Mouse (Mus musculus) heart, adult 2 months (tissue): ENCODE measurements around the gene Panx1.

Experiments
- CTCF ChIP-seq: fragments of 200-600 bp; IDR thresholded peaks from 2 replicates; pipeline ENCODE4 v1.8.1; 2022; ENCODE audit warnings: antibody characterized with exemption, mild to moderate bottlenecking, moderate library complexity
- EP300 ChIP-seq: fragments of 200-500 bp; IDR thresholded peaks from 2 replicates; pipeline ENCODE4 v1.6.1; 2011; ENCODE audit warnings: low read depth, low read length, control low read depth; ENCODE audit not compliant: insufficient read depth
- POLR2A ChIP-seq: fragments of 200-500 bp; IDR thresholded peaks from 2 replicates; pipeline ENCODE4 v1.6.1; 2011; ENCODE audit warnings: mild to moderate bottlenecking, low read depth, low read length, control low read depth; ENCODE audit not compliant: insufficient read depth

GRCm38 (mm10) chr9:15003676-15004297 lies 41.5 kb downstream of the Panx1 start:
- TF ChIP-seq POLR2A (no peak), CTCF (no peak), EP300 (no peak)
